Mouse (Mus musculus) T-helper 2 cell (primary cell): Measurements from ENCODE around the gene Anxa2.

ENCODE experiments used
- in situ Hi-C: fragments of 300-600 bp; cut with MboI, MseI; formaldehyde crosslinking; loops from one replicate; pipeline ENCODE4 v1.15.1; 2025; ENCODE audit warnings: high pct_unique_total_duplicates

Anxa2 gene

GRCm38 (mm10) chr9:69453066-69453900 lies at the start of gene Anxa2:
Anxa2 (plus strand) TSS chr9:69453620.
- in situ Hi-C loops: no loop called here

- in situ Hi-C loops: no loop called here
Observed at GRCm38 (mm10) chr9:69404671-69405070, 48.7 kb upstream of the Anxa2 start.

- in situ Hi-C loops: no loop called here
Observed at GRCm38 (mm10) chr9:69419476-69419875, 33.9 kb upstream of the Anxa2 start.

- in situ Hi-C loops: no loop called here
Observed at GRCm38 (mm10) chr9:69430531-69430930, 22.9 kb upstream of the Anxa2 start.

- in situ Hi-C loops: no loop called here
Observed at GRCm38 (mm10) chr9:69431863-69432555, 21.4 kb upstream of the Anxa2 start.

GRCm38 (mm10) chr9:69435194-69435593 lies 18.2 kb upstream of the Anxa2 start:
- in situ Hi-C loops: loop anchor here (5.0 kb wide), 1 partner anchor 37 kb away; no protein-coding TSS in a partner anchor

- in situ Hi-C loops: loop anchor here (5.0 kb wide), 1 partner anchor 37 kb away; no protein-coding TSS in a partner anchor
Observed at GRCm38 (mm10) chr9:69435662-69436061, 17.8 kb upstream of the Anxa2 start.

- in situ Hi-C loops: loop anchor here (5.0 kb wide), 1 partner anchor 32 kb away; no protein-coding TSS in a partner anchor
Observed at GRCm38 (mm10) chr9:69439805-69440357, 13.5 kb upstream of the Anxa2 start.

- in situ Hi-C loops: no loop called here
Observed at GRCm38 (mm10) chr9:69442471-69443038, 10.9 kb upstream of the Anxa2 start.

GRCm38 (mm10) chr9:69443203-69443602 lies 10.2 kb upstream of the Anxa2 start:
- in situ Hi-C loops: no loop called here

GRCm38 (mm10) chr9:69448801-69449200 lies 4.6 kb upstream of the Anxa2 start:
- in situ Hi-C loops: no loop called here

GRCm38 (mm10) chr9:69450636-69451035 lies 2.8 kb upstream of the Anxa2 start:
- in situ Hi-C loops: no loop called here

- in situ Hi-C loops: no loop called here
Observed at GRCm38 (mm10) chr9:69451886-69452810, 1.3 kb upstream of the Anxa2 start.

- in situ Hi-C loops: no loop called here
Observed at GRCm38 (mm10) chr9:69453901-69454666, 664 bp downstream of the Anxa2 start.

GRCm38 (mm10) chr9:69454691-69455090 lies 1.3 kb downstream of the Anxa2 start:
- in situ Hi-C loops: no loop called here

- in situ Hi-C loops: no loop called here
Observed at GRCm38 (mm10) chr9:69455391-69455790, 2.0 kb downstream of the Anxa2 start.

GRCm38 (mm10) chr9:69456406-69457075 lies 3.1 kb downstream of the Anxa2 start:
- in situ Hi-C loops: no loop called here

- in situ Hi-C loops: no loop called here
Observed at GRCm38 (mm10) chr9:69457143-69457542, 3.7 kb downstream of the Anxa2 start.

- in situ Hi-C loops: no loop called here
Observed at GRCm38 (mm10) chr9:69457747-69458625, 4.6 kb downstream of the Anxa2 start.
